Mouse (Mus musculus) heart, postnatal 10 days (tissue): ENCODE data around the gene Phf23. TPM values are rescaled to one million over a fixed set of nuclear protein-coding genes. Genes with fewer than 3 reads are reported as not detected.

Source experiments
- DNase-seq, 2 experiments: peaks; one replicate each; pipeline ENCODE4 v3.0.0; 2021
- intact Hi-C: fragments of 180-260 bp; cut with DNase I; formaldehyde crosslinking; loops from one replicate; pipeline ENCODE4 v1.15.1; 2025
- total RNA-seq, 2 experiments: library from RNA; stranded (reverse); gene quantifications; 2 replicates each; pipeline ENCODE4 v1.2.3; 2021

Gene Phf23
- total RNA-seq, 2 experiments from 2014 or later: 23.1 to 27.7 TPM

- DNase-seq: peak; percentile 48 to 62
- intact Hi-C loops: no loop called here
These were observed 22.8 kb downstream of the Phf23 start for GRCm38 (mm10) chr11:70018131-70018990.

DNA sequence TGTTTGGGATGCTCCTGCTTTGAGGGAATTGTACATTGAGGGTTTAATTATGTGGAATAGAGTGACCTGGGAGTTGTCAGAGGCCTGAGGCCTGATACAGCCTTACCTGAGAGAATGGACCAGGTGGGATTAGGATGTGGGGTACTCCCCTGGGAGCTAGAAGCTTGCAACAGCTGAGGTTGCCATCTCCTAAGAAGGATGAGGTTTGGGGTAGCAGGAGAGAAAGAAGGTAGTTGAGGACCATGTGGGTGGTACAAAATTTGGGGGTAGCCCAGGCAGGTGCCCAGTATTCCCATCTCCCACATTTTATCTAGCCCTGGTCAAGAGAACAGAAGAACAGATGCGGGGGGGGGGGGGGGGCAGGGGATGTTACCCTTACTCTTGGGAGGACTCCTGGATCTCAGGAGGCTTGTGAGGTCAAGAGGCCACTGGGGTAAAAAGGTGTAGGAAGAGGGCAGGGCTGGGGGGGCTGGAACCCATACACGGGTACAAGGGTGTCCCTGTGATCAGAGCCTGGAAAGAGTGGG, 24.0 kb downstream of the Phf23 start:
- intact Hi-C loops: no loop called here
- DNase-seq: no peak

- DNase-seq: no peak
- intact Hi-C loops: no loop called here
These were observed 24.6 kb downstream of the Phf23 start for GRCm38 (mm10) chr11:70020022-70020631.

GRCm38 (mm10) chr11:70020731-70021263, 25.2 kb downstream of the Phf23 start:
- DNase-seq: peak; percentile 84 to 86
- intact Hi-C loops: no loop called here

- intact Hi-C loops: no loop called here
- peak; percentile 94 to 96 for DNase-seq
These were observed 25.9 kb downstream of the Phf23 start for GRCm38 (mm10) chr11:70021264-70022132.

- DNase-seq: no peak
- intact Hi-C loops: no loop called here
These were observed 28.0 kb downstream of the Phf23 start for GRCm38 (mm10) chr11:70023481-70024150.

DNA sequence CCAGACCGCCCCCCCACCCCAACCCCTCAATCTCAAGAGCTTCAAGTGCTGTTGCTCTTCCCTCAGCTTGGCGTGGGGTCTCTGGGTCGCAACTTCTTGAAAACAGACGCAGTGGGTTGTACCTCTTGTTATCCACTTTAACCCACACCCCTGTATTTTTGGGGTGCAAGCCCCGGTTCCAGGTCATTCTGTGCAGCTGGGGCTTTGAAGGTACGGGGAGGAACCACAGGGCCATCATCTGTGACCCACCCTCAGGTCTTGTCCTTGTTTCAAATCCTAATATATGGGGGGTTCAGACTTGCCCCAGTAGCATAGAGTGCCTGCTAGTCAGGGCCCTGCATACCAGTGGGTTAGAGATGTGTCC, 28.6 kb downstream of the Phf23 start:
- no peak for DNase-seq
- intact Hi-C loops: no loop called here

DNA sequence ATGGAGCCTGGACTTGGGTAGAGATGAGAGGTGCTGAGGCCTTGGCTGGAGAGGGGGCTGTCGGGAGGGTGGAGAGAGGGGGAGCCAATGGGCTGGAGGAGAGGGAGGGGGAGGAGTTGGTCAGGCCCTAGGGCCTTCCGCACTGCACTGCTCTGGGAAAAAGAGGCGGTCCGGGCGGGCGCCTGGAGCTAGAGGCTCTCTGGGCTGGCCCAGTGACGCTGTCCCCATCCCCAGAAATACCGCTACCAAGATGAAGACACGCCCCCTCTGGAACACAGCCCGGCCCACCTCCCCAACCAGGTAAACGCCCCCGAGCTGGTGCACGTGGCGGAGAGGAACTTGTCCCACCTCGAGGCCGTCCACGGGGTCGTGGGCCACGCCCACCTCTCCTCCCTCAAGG, 31.1 kb downstream of the Phf23 start:
- intact Hi-C loops: no loop called here
- peak; percentile 67 to 72 for DNase-seq

DNA sequence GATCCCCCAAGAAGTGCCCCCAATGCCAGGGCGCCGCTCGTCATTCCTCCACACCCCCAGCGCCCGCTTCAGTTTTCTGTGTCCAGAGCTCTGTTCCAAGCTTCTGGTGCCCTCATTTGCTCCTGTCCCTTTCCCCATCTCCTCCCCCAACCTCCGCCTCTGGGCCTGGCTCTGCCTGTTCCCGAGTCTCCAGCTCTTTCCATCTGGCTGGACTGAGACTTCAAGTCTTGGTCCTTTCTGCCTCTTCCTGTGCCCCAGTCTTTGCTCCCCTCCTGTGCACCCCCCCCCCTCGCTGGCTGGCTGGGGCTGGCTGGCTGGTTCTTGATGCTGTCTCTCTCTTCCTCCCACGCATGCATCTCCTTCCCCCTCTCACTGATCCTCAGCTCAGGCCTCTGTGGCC, 31.8 kb downstream of the Phf23 start:
- DNase-seq: peak; percentile 50 to 59
- intact Hi-C loops: no loop called here

- no peak for DNase-seq
These were observed 33.0 kb downstream of the Phf23 start for GRCm38 (mm10) chr11:70028401-70029129.

DNA sequence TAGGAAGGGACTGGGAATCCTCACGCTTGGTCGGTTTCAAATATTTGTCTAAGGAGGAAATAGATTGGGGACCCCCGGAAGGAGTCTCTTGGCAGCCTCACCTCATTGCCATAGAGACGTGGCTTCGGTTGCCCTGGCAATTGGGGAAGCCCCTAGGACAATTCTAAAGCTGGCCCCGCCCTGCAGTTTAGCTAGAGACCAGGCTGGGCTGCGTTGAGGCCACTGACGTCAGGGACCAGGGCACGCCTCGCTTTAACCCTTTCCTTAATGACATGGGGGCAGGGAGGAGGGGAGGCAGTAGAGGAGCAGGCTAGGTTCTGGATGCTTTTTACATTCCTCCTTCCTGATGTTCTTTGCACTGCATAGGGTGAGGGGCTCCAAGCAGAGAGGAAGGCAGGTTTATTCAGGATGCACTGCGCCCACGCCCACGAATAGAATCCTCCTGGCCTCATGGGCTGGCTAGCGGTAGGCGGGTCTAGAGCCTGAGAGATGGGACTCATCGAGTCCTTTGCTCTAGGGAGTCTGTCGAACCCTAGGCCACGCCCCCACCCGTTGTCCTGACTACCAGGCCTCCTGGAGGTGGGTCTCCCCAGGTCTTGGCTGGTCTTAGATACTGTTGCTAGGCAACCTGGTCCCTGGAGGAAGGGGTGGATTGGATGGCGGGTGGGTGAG, 33.7 kb downstream of the Phf23 start:
- intact Hi-C loops: no loop called here

More at GRCm38 (mm10) chr11:70028401-70029129, 33.0 kb downstream of the Phf23 start:
- intact Hi-C loops: no loop called here

DNA sequence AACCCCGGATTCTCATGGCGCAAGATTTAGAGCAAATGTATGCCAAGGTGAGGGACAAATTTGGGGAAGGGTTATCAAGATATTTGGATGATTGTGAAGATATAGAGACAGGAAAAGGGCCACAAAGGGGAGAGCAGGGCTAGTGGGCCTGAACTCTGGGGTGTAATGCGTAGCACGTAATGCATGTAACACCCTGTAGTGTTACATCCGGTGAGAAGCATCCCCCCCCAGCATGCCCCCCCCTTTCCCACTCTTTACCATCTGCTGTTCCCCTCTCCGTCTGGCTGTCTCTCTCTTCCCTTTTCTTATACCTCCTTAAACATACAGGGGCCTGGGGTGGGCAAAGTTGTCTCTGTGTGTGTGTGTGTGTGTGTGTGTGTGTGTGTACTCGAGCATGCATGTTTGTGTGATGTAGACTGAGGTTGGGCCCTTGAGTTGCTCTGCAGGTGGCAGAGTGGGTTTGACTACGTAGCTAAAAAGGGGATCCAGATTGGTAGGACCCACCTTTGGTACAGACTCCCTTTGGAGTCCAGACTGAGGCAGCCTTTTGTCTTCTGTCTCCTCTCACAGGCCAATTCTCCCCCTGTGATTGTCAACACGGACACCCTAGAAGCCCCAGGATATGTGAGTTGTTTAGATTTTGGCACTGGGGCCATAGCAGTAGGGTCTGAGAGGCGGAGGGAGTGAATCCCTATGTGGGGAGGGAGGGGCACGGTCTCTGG, 34.4 kb downstream of the Phf23 start:
- intact Hi-C loops: no loop called here
- DNase-seq: no peak

More for the DNA sequence above, 33.7 kb downstream of the Phf23 start:
- peak; percentile 84 to 87 for DNase-seq

GRCm38 (mm10) chr11:70030651-70031320, 35.2 kb downstream of the Phf23 start:
- DNase-seq: no peak
- intact Hi-C loops: no loop called here

DNA sequence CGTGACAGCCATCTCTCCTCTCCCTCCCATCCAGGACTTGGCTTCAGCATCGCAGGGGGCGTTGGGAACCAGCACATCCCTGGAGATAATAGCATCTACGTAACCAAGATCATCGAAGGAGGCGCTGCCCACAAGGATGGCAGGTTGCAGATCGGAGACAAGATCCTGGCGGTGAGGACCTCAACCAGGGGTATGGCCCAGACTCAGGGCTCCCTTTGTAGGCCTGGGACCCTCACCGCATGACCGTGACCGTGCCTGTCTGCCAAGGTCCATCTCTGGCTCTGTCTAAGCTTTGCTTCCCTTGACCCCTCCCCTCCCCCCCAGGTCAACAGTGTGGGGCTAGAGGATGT, 35.7 kb downstream of the Phf23 start:
- intact Hi-C loops: no loop called here
- no peak for DNase-seq

DNA sequence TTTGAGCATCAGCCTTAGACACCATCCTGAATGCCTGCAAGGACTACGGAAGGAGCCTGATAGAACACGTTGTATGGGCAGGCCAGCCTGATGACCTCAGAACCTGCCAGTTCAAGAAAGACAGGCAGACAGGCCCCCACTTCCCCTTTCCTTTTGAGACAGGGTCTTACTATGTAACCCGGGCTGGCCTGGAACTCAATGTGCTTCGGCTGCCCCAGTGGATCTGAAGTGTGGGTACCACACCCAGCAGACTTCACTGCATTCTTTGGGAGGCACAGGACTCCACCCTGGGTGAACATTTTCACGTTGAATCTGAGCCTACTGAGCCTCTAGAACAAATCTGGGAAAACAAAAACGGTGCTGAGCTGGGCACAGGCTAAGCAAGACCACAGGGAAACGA, 42.6 kb downstream of the Phf23 start:
- intact Hi-C loops: no loop called here
- DNase-seq: no peak

GRCm38 (mm10) chr11:70039631-70040030, 44.1 kb downstream of the Phf23 start:
- intact Hi-C loops: no loop called here
- DNase-seq: no peak

DNA sequence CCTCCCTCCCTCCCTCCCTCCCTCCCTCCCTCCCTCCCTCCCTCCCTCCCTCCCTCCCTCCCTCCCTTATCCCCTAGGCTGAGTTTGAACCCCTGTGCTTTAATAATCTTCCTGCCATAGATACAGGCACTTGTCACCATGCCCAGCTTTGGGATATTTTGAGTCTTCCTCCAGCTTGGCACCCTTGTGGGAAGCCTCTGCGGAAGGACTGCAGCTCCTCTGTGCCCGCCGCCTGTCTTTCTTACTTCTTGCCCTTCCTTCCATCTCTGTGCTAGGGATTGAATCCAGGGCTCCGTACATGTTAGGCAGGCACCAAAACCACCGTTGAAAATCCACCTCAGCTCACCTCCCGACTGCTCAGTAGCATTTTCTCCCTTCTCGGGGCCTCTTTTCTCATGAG, 44.6 kb downstream of the Phf23 start:
- no peak for DNase-seq
- intact Hi-C loops: no loop called here
